Comparison of ENCODE assay signal across 8 mouse cellular contexts in genomic region chr12:100724182-100724581, GRCm38 (mm10). TPM values are rescaled to one million over a fixed set of nuclear protein-coding genes. Genes with fewer than 3 reads are reported as not detected.
A peak's percentile ranks its signal among the peaks of the same experiment; 100 is the strongest.
DNase-seq lines count a peak whose midpoint lies in the region; ATAC-seq and TF ChIP-seq lines count a peak whose summit lies in the region.

No protein-coding gene starts in this region.

- peak overlapping the region; percentile 95 for H3K27ac ChIP-seq in embryonic facial prominence, embryonic 10.5 days (replicated peaks)
- peak overlapping the region; percentile 91; the same call in 1 of the 2 replicates for H3K27ac ChIP-seq in intestine, postnatal 0 days (ENCODE audit: low read depth, low read length)

- H3ac ChIP-seq in myocyte (ENCODE audit: control insufficient read depth, insufficient read length), result peak overlapping the region; percentile 25

- peaks cover 6% of the 10 kb centered on the region; the same call in 1 of the 2 replicates for H3K4me1 ChIP-seq in lung, adult 2 months (ENCODE audit: control insufficient read depth, insufficient read depth, low read length)
- H3K4me1 ChIP-seq in embryonic facial prominence, embryonic 10.5 days, result peaks cover 16% of the 10 kb centered on the region
- H3K4me1 ChIP-seq in intestine, postnatal 0 days (replicated peaks; ENCODE audit: control insufficient read depth, insufficient read depth, low read length), result no peaks in the 10 kb centered on the region; the same call in 1 of the 2 replicates

- no peak for DNase-seq in lung, adult 2 months
- DNase-seq in lung, postnatal 4 days, result no peak
- DNase-seq in embryonic facial prominence, embryonic 10.5 days (ENCODE audit: low spot score), result no peak
- DNase-seq in adrenal gland, postnatal 25 days, result no peak
- no peak for DNase-seq in kidney, postnatal 36 days

- H3K9me3 ChIP-seq in embryonic facial prominence, embryonic 10.5 days, result 0 out of 2 replicates have a peak, but pooled peaks cover 3% of the 10 kb centered on the region
- no peaks in the 10 kb centered on the region for H3K9me3 ChIP-seq in intestine, postnatal 0 days (ENCODE audit: control insufficient read depth)

- no peaks in the 10 kb centered on the region for H3K27me3 ChIP-seq in embryonic facial prominence, embryonic 10.5 days (replicated peaks; ENCODE audit: low read depth, poor library complexity, severe bottlenecking)
- no peaks in the 10 kb centered on the region for H3K27me3 ChIP-seq in intestine, postnatal 0 days (replicated peaks; ENCODE audit: control insufficient read depth, insufficient read depth, low read length)
- no peaks in the 10 kb centered on the region for H3K27me3 ChIP-seq in myocyte (ENCODE audit: control insufficient read depth, insufficient read depth, insufficient read length)

- H3K36me3 ChIP-seq in embryonic facial prominence, embryonic 10.5 days (replicated peaks), result no peaks in the 10 kb centered on the region
- no peaks in the 10 kb centered on the region for H3K36me3 ChIP-seq in intestine, postnatal 0 days (ENCODE audit: control insufficient read depth, insufficient read depth)
- H3K36me3 ChIP-seq in myocyte (ENCODE audit: control insufficient read depth, insufficient read depth), result no peaks in the 10 kb centered on the region

- peak overlapping the region; percentile 88 for H3K4me2 ChIP-seq in intestine, postnatal 0 days (replicated peaks; ENCODE audit: low read depth)
- H3K4me2 ChIP-seq in myocyte (ENCODE audit: low read depth), result peak overlapping the region; percentile 96

- H3K79me2 ChIP-seq in myocyte (ENCODE audit: control insufficient read depth, insufficient read depth), result no peaks in the 10 kb centered on the region

- H3K4me3 ChIP-seq in lung, adult 2 months (replicated peaks; ENCODE audit: extremely low read depth, low read depth, low read length), result peak overlapping the region; percentile 76
- peak overlapping the region; percentile 83 for H3K4me3 ChIP-seq in embryonic facial prominence, embryonic 10.5 days
- peak overlapping the region; percentile 59 for H3K4me3 ChIP-seq in intestine, postnatal 0 days (ENCODE audit: low read depth, low read length)
- H3K4me3 ChIP-seq in myocyte, result peak overlapping the region; percentile 46

- H3K9ac ChIP-seq in intestine, postnatal 0 days (ENCODE audit: low read depth, low read length), result peak overlapping the region; percentile 77

- TF ChIP-seq POLR2A in lung, adult 2 months (IDR thresholded peaks at IDR 0.05; ENCODE audit: borderline replicate concordance, extremely low read depth, low read depth, low read length), result no peak
- no peak for TF ChIP-seq POLR2A in myocyte (IDR thresholded peaks at IDR 0.05; ENCODE audit: insufficient read length, low read depth)

- no peak for TF ChIP-seq CTCF in lung, adult 2 months (IDR thresholded peaks at IDR 0.05; ENCODE audit: insufficient read depth, low read length)
- TF ChIP-seq CTCF in intestine, postnatal 0 days (IDR thresholded peaks at IDR 0.05; ENCODE audit: low read depth), result no peak

- ATAC-seq in intestine, postnatal 0 days, result no peak
- no peak for ATAC-seq in CD4-positive, CD25-positive, alpha-beta regulatory T cell, adult 4 months

- under 1% methylated on average over 8 of the region's 8 CpGs for WGBS in lung, adult 2 months
- 3% methylated on average over 8 of the region's 8 CpGs for WGBS in embryonic facial prominence, embryonic 10.5 days
- WGBS in intestine, postnatal 0 days, result 3% methylated on average over 8 of the region's 8 CpGs

TF ChIP-seq in myocyte, 11 proteins besides CTCF, POLR2A, EP300 and RAD21:
- TF ChIP-seq TCF12 (IDR thresholded peaks at IDR 0.05; ENCODE audit: insufficient read depth, poor library complexity, severe bottlenecking), result no peak
- TF ChIP-seq POLR2AphosphoS2 (IDR thresholded peaks at IDR 0.05; ENCODE audit: insufficient read length, low read depth), result no peak
- TF ChIP-seq MYOG (IDR thresholded peaks at IDR 0.05; ENCODE audit: control insufficient read depth in 1 of 3, insufficient read depth in 1 of 3, insufficient read length in 2 of 3, low read depth in 2 of 3), result no peak
- no peak for TF ChIP-seq REST (IDR thresholded peaks at IDR 0.05; ENCODE audit: insufficient read depth, insufficient read length)
- TF ChIP-seq MAX (IDR thresholded peaks at IDR 0.05; ENCODE audit: low read depth), result no peak
TF ChIP-seq in myocyte: peak in this region for 0.

RNA-seq across cellular contexts. Expression of gene Rps6ka5, which starts 2.6 kb away (rescaled TPM):
- polyA plus RNA-seq in lung, adult 2 months (2012; rRNA removed), result 1.7 and 2.0 TPM in 2 replicates
- 3.6 and 3.7 TPM in 2 replicates for polyA plus RNA-seq in embryonic facial prominence, embryonic 10.5 days (2016; fragmentation: Nextera tagmentation; extraction: Ambion mirVana)
- polyA plus RNA-seq in intestine, postnatal 0 days (2015; fragmentation: Nextera tagmentation; extraction: Ambion mirVana), result 1.2 TPM in 2 replicates
- 1.9 TPM for polyA plus RNA-seq in myocyte (2012; fragmentation: generic; extraction: Trizol)
- 7.8 and 11.5 TPM in 2 replicates for total RNA-seq in adrenal gland, postnatal 25 days (2021)
- 1 to 10 TPM; 3.2 to 6.2 TPM for polyA plus RNA-seq in CD4-positive, CD25-positive, alpha-beta regulatory T cell, adult 4 months (2017; shearing (Covaris generic))

RNA-seq across cellular contexts. Expression of gene Dglucy, which starts 54.7 kb away (rescaled TPM):
- polyA plus RNA-seq in lung, adult 2 months (2012; rRNA removed), result 6.4 and 6.5 TPM in 2 replicates
- 0.24 TPM in 1 of 2 replicates, not detected in the other for polyA plus RNA-seq in embryonic facial prominence, embryonic 10.5 days (2016; fragmentation: Nextera tagmentation; extraction: Ambion mirVana)
- 2.3 and 2.6 TPM in 2 replicates for polyA plus RNA-seq in intestine, postnatal 0 days (2015; fragmentation: Nextera tagmentation; extraction: Ambion mirVana)
- 24.4 TPM for polyA plus RNA-seq in myocyte (2012; fragmentation: generic; extraction: Trizol)
- total RNA-seq in adrenal gland, postnatal 25 days (2021), result 12.6 and 17.2 TPM in 2 replicates
- 10 to 100 TPM; 13.1 to 17.1 TPM for polyA plus RNA-seq in CD4-positive, CD25-positive, alpha-beta regulatory T cell, adult 4 months (2017; shearing (Covaris generic))
